Mouse (Mus musculus) MEL (cell line): ENCODE data around the gene Acss3.

Experiments
- CTCF ChIP-seq, 3 experiments: IDR thresholded peaks in 2 of 3; conservative IDR thresholded peaks in 1 of 3; 2 replicates each; pipeline ENCODE4 v1.5.1; 2011 to 2012; ENCODE audit warnings: low read length in 3 of 3, low read depth in 2 of 3, mild to moderate bottlenecking in 2 of 3, improper control_type of control experiment in 1 of 3, inconsistent platforms in 1 of 3, mixed read lengths in 1 of 3, moderate library complexity in 1 of 3; ENCODE audit not compliant: control insufficient read depth in 1 of 3, insufficient read depth in 1 of 3, poor library complexity in 1 of 3, severe bottlenecking in 1 of 3
- EP300 ChIP-seq, 2 experiments: IDR thresholded peaks; 2 replicates each; pipeline ENCODE4 v1.6.1; 2011; ENCODE audit warnings: improper control_type of control experiment in 2 of 2, low read length in 2 of 2, low read depth in 1 of 2, mild to moderate bottlenecking in 1 of 2
- GATA1 ChIP-seq: IDR thresholded peaks from 2 replicates; pipeline ENCODE4 v1.6.1; 2011; ENCODE audit warnings: low read depth, low read length, improper control_type of control experiment

GRCm38 (mm10) chr10:107123529-107124335 is at the start of gene Acss3:
- TF ChIP-seq EP300 (IDR thresholded peaks at IDR 0.05; ENCODE audit: low read depth in 1 of 2, low read length in 2 of 2), result no peak
- no peak for TF ChIP-seq GATA1
- TF ChIP-seq CTCF (IDR thresholded peaks at IDR 0.05 in 2 of 3, conservative IDR thresholded peaks at IDR 0.05 in 1 of 3; ENCODE audit: control insufficient read depth in 1 of 3, insufficient read depth in 1 of 3, low read depth in 2 of 3, low read length in 3 of 3, poor library complexity in 1 of 3, severe bottlenecking in 1 of 3), result no peak
